Mouse (Mus musculus) adrenal gland, postnatal 25 days (tissue): ENCODE results near the gene Smc1b. TPM values are rescaled to one million over a fixed set of nuclear protein-coding genes. Genes with fewer than 3 reads are reported as not detected.

ENCODE experiments used
- DNase-seq: peaks from one replicate; pipeline ENCODE4 v3.0.0; 2021; ENCODE audit warnings: mixed read lengths
- total RNA-seq: library from RNA; stranded (reverse); gene quantifications from 2 replicates; pipeline ENCODE4 v1.2.3, GENCODE M21; 2021

The Smc1b gene
- total RNA-seq, 1 experiment from 2014 or later = not detected

GRCm38 (mm10) chr15:85022211-85022610 is 109.6 kb downstream of the Smc1b start:
- no peak for DNase-seq

- no peak for DNase-seq
Measured at GRCm38 (mm10) chr15:85016951-85017664, 114.7 kb downstream of the Smc1b start, which contains the start of gene Upk3a. TSS of gene Upk3a (plus strand) at chr15:85017141.

GRCm38 (mm10) chr15:85015771-85016170 is 116.0 kb downstream of the Smc1b start:
- no peak for DNase-seq

Other genes with a start within 250 kb of the Smc1b start
- 0.24 and 0.39 TPM in 2 replicates for gene Gm29666, start 211.9 kb downstream of the Smc1b start, total RNA-seq
- gene Nup50, start 208.6 kb downstream of the Smc1b start, total RNA-seq = 40.0 and 40.8 TPM in 2 replicates
- gene 5031439G07Rik, start 143.4 kb downstream of the Smc1b start, total RNA-seq = 18.6 and 28.8 TPM in 2 replicates
- gene Upk3a, start 114.8 kb downstream of the Smc1b start, total RNA-seq = not detected in 2 replicates
- gene Fam118a, start 103.0 kb downstream of the Smc1b start, total RNA-seq = 9.0 and 15.8 TPM in 2 replicates
- not detected in 2 replicates for gene Ribc2, start 114 bp upstream of the Smc1b start, total RNA-seq
- 33.0 and 37.1 TPM in 2 replicates for gene Fbln1, start 74.0 kb upstream of the Smc1b start, total RNA-seq
- 128 and 131 TPM in 2 replicates for gene Atxn10, start 204.3 kb upstream of the Smc1b start, total RNA-seq